Mouse (Mus musculus): Measurements from ENCODE around the gene Grin2b.

Grin2b gene

GRCm38 (mm10) chr6:136173191-136173896 is at the start of gene Grin2b:
Grin2b (minus strand) TSS chr6:136173511.
- DNase-seq (ENCODE audit: low spot score) = peak; percentile 70

- DNase-seq (ENCODE audit: low spot score) = no peak
These were observed 48.6 kb upstream of the Grin2b start for GRCm38 (mm10) chr6:136221894-136222293.

DNA sequence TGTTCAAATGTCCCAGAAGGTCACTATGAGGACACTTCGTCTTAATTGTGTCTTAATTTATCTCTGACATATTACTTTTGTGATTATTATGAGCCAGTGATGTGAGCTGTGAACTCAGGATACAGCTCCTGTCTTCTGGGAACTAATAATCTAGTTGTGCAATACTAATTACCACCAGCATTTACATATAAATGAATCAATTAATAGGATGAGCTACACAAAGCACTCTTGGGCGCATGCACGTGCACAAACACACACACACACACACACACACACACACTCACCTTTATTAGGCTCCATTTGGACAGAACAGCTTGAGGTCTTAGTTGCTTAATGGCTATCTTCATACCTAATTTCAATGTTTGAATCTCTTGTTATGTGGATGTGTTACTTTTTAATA is 37.1 kb upstream of the Grin2b start:
- no peak for DNase-seq (ENCODE audit: low spot score)

DNA sequence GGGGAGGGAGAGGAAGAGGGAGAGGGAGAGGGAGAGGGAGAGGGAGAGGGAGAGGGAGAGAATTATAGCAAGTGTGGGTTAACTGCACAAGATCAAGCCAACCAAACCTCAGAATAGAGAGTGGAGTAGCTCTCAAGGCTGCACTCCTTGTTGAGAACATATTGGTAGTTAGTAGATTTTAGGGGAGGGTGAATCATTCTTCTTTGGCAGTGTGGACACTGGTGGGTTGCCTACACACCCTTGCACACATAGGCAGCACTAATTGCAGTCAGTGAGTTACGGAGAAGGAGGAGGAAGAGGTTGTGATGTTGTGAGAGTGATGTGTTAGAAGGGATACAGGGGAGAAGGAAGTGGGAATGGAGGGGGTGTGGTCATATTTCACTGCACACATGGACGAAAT is 26.5 kb upstream of the Grin2b start:
- DNase-seq (ENCODE audit: low spot score) = no peak

GRCm38 (mm10) chr6:136194616-136195015 is 21.3 kb upstream of the Grin2b start:
- DNase-seq (ENCODE audit: low spot score) = no peak

GRCm38 (mm10) chr6:136178066-136178465 is 4.8 kb upstream of the Grin2b start:
- no peak for DNase-seq (ENCODE audit: low spot score)

- peak; percentile 48 for DNase-seq (ENCODE audit: low spot score)
These were observed 515 bp downstream of the Grin2b start for GRCm38 (mm10) chr6:136172801-136173190.

GRCm38 (mm10) chr6:136172172-136172651 is 1.1 kb downstream of the Grin2b start:
- DNase-seq (ENCODE audit: low spot score) = peak; percentile 68

- DNase-seq (ENCODE audit: low spot score) = peak; percentile 15
These were observed 2.0 kb downstream of the Grin2b start for GRCm38 (mm10) chr6:136171343-136171742.

- no peak for DNase-seq (ENCODE audit: low spot score)
These were observed 2.9 kb downstream of the Grin2b start for GRCm38 (mm10) chr6:136170381-136170780.

GRCm38 (mm10) chr6:136167361-136167760 is 6.0 kb downstream of the Grin2b start:
- no peak for DNase-seq (ENCODE audit: low spot score)

DNA sequence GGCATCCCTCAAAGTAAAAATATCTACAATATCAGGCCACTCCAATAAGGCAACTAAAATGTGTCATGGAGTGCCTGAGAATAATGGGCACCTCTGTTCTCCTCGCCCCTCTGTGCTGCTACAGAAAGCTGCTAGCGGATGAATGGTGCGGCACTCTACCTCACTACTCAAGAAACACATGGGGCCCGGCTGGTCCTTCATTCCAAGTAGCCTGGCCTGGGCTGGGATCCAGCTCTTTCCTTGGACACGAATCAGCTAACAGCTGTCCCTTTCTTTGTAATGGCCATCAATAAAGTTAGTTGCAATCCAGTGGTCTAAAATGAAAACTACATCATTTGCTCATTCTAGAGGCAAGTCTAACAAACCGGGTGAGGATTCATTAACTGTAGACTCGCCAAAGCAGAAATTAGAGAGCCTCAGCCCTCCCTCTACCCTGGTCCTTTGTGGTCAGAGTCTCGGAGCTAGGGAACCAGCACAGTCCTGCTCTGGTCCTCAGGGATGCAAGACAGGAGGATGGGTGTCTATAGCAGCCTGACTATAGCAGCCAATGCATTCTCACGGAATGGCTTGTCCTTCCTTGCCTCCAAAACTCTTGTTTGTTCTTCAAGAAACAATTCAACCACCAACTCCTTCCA is 7.8 kb downstream of the Grin2b start:
- no peak for DNase-seq (ENCODE audit: low spot score)

DNA sequence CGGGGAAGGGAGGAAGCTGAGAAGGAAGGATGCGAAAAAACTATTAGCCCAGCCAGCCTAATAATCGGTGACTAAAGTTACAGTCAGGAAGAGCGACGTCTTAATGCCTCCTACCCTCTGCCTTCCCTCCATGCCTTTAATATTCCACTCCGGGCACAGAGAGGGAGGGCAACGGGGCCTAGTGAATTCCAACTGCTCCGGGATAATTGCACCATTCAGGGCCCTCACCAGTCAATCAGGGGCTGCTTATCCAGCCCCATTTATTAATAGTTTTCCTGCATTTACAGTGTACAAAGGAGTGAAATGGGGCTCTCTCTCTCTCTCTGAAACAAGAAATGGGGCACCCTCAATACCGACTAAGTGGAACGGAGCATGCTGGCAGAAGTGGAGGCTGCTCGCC is 11.2 kb downstream of the Grin2b start:
- DNase-seq (ENCODE audit: low spot score) = no peak

DNA sequence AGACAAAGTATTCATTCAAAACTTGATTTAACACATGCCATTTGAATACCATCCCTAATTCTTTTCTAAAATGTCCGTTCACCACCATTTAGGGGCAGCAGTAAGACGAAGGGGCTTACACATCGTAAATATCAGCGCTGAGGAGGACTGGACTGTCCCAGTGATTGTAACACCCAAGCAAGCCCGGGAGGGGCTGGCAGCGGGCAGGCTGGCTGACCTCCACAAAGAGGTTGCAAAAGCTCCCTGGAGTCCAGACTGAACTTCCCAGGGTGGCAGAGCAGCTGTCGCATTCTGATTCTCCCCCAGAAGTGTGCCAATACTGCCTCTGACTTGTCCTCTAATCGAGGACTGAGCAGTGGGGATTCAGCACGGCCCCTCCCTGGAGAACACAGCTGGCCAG is 19.9 kb downstream of the Grin2b start:
- DNase-seq (ENCODE audit: low spot score) = no peak

GRCm38 (mm10) chr6:136150064-136150463 is 23.2 kb downstream of the Grin2b start:
- no peak for DNase-seq (ENCODE audit: low spot score)

DNA sequence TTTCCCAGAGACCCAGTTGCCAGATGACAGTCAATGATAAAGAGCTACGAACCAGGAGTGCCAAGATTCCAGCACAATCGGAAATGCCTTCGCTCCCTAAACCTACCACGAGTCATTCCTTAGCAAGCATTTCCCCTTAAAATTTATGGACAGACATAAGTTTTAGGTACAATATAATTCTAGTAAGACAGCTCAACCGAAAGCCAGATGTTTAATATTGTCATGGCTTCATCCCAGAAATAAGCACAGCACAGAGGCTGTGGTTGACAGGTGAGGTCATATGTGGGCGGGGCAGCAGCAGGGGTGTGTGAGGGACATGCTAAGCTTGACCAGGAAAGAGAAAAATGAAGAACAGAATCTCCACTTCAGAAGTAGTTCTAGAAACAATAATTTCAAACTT is 33.3 kb downstream of the Grin2b start:
- no peak for DNase-seq (ENCODE audit: low spot score)

DNA sequence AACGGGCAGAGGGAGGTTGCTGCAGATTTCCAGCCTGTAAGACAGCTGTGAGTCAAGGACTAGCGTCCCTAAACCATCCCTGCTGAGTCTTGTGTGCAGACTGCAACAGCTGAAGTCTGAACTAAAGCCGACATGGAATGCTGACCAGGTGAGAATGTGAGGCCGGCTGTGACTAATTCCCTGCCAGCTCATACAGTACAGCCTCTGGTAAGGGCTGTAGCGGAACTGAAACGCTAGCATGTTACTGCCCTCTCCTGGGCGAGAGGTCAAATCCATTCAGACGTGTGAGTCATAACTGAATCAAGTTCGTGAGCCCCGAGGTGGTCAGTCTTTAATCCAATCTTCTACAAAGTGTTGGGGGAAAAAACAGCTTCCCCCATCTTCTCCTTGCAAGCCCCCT is 42.9 kb downstream of the Grin2b start:
- peak; percentile 70 for DNase-seq (ENCODE audit: low spot score)

DNA sequence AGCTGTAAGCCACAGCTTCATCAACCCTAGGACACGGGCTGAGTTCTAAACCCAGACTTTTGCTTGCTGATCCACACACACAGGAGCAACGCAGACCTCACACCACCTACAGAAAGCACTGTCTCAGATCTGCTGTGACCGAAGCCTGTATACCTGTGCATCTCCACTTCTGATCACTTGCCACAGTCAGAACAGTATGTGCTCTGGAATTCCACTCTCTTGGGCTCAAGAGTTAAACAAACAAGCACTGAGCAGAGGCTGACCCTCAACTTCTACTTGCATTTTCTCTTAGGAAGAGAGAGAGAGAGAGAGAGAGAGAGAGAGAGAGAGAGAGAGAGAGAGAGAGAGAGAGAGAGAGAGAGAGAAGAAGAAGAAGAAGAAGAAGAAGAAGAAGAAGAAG is 50.7 kb downstream of the Grin2b start:
- DNase-seq (ENCODE audit: low spot score) = no peak

DNA sequence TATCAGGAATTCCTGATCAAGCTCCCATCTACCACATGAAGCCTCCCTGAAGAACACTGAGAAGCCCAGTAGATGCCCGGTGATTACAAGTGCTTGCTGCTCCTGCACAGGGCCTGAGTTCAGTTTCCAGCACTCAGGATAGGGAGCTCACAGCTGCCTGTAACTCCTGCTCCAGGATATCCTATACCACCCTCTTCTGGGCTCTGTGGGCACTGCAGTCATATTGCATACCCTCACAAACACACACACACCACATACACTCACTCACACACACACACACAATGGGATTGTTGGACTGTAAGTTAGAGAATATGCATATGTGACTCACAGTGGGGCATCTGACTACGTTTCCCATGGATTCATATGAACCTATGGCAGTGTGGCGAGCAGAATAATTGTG is 55.9 kb downstream of the Grin2b start:
- no peak for DNase-seq (ENCODE audit: low spot score)

GRCm38 (mm10) chr6:136113639-136114410 is 59.5 kb downstream of the Grin2b start:
- DNase-seq (ENCODE audit: low spot score) = no peak

DNA sequence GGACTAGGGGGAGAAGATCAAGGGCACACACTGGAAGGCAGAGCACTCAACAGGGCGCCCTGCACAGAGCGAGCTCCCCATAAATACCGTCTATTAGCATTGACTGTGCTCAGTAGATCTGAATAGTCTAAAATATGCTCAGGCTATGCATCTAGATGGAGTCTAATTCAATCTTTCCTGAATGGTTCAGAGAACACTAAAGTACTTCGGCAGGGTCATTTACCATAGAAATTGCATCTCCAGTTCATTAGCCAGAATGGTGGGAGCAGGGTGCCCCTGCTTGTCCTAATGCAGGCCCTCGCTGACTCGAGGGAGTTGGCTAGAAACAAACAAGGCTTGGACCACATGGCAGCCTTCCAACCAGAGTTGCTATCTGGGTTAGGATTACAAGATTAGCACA is 64.1 kb downstream of the Grin2b start:
- DNase-seq (ENCODE audit: low spot score) = no peak

GRCm38 (mm10) chr6:136108466-136108865 is 64.8 kb downstream of the Grin2b start:
- no peak for DNase-seq (ENCODE audit: low spot score)

GRCm38 (mm10) chr6:136105221-136105620 is 68.1 kb downstream of the Grin2b start:
- DNase-seq (ENCODE audit: low spot score) = no peak

Data from retina, embryonic 14.5 days (tissue).